Mouse (Mus musculus) neutrophil, adult 59 days (primary cell): ENCODE measurements around the gene Ccdc187. TPM values are rescaled to one million over a fixed set of nuclear protein-coding genes. Genes with fewer than 3 reads are reported as not detected.

Experiments used
- total RNA-seq, 2 experiments: library from RNA; stranded (reverse); gene quantifications; 1 replicate in 1 of 2; 2 replicates in 1 of 2; pipeline ENCODE4 v1.2.4; 2023

Gene Ccdc187
- total RNA-seq, result not detected

GRCm38 (mm10) chr2:26294457-26294856 is at the start of gene Ccdc187:
Ccdc187 (minus strand) TSS chr2:26294557.

DNA sequence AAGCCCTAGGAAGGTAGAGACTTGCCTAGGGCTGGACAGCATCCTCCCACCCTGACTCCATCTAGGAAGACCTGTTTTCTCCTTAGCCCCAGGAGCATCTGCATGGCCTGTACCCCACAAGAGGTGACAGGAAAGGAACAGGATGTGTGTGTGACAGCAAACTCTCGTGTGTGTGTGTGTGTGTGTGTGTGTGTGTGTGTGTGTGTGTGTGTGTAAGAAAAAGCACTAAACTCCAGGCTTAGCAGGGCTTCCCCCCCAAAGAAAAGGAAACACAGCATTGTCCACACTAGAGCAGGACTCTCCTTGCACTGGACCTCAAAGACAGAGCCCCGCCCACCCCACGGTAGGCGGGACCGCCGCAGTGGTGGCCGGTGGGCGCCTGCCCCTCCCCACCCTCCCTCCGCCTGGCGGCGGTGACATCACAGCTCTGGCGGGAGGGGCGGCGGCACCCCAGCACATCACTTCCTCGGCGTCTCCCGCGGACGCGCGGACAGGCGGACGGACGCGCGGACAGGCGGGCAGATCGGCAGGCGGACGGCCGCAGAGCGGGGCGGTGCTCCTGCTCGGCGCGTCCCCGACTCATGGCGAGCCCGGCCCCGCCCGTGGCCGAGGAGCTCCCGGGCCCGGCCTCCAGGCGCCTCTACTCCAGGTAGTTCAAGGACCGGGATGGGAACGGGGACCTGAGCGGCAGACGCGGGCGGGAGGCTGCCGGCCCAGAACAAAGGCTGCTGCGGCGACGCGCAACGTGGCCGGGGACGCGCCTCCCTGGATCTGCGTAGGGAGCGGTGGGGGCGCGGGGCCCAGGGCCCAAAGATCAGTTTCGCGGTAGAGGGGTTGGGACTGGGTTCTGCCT is 20.9 kb upstream of the Ccdc187 start, which contains the start of gene Gpsm1:
Gene Gpsm1, plus strand, starts transcription at position 444 of the 853 bp plus-strand sequence.

DNA sequence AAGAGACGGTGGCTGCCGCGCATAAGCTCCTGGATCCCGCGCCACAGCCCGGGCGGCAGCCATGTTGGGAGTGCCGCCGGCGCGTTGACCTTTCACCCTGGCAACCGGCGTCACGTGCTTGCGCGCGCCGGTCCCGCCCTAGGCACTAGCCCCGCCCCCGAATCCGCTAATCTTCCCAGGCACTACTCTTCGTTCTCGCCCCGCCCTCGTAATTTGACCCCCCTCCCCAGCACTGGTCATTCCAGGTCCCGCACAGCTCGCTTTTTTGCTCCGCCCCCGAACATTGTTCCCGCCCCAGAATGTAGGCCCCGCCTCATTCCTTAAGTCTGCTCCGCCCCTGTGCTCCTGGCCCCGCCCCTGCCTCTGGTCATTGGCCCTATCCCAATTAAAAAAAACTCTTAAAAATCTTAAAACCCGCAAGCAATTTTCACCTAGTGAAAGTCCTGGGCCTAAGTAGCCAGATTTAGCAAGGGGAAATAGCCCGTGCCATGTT is 57.0 kb downstream of the Ccdc187 start, which contains the start of gene Qsox2:
Gene Qsox2, minus strand, starts transcription at position 236 of the 493 bp plus-strand sequence.

DNA sequence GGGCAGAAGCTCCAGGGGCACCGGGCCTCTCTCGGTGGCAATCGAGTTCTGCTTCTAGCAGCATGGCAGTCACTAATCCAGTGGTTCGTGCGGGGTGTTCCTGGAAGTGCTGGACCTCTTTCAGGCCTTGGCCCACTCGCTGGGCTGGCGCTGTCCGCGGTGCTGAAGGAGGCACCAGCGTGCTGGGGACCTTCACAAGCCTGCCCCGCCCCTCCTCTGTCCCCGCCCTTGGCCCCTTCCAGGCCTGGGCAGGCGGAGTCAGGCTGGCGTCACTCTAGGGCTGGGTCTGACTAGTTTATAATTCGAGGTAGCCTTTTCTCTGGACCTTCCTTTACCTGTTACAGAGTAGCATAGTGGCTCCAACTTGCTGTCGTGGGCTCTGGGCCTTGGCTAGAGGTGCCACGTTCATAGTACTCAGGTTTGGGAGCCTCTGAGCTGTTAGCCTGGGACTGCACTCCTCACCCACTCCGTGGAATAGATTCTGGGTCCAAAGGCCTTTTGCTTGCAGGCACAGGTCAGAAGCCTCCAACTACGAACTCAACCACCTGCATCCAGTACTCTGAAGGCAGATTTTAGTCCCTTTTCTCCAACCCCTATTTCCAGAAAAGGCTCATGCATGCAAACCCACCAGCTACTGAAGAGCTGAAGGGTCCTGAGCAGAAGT is 86.1 kb downstream of the Ccdc187 start, which contains the start of gene Lhx3:
Gene Lhx3, minus strand, starts transcription at position 164 of the 664 bp plus-strand sequence.

Other genes with a start within 250 kb of the Ccdc187 start
- 1 to 10 TPM; 1.8 to 4.0 TPM for gene Nacc2, start 171.3 kb downstream of the Ccdc187 start, total RNA-seq
- gene Lhx3, start 86.3 kb downstream of the Ccdc187 start, total RNA-seq, result not detected
- gene Qsox2, start 57.0 kb downstream of the Ccdc187 start, total RNA-seq, result 1 to 10 TPM; 3.4 to 4.1 TPM
- 10 to 100 TPM; 11.2 to 15.7 TPM for gene Gpsm1, start 21.0 kb upstream of the Ccdc187 start, total RNA-seq
- gene Dnlz, start 57.6 kb upstream of the Ccdc187 start, total RNA-seq, result 1 to 10 TPM; 4.3 to 6.1 TPM
- gene Card9, start 66.4 kb upstream of the Ccdc187 start, total RNA-seq, result 100 to 1,000 TPM; 164 to 201 TPM
- 10 to 100 TPM; 17.2 to 17.3 TPM for gene Snapc4, start 86.1 kb upstream of the Ccdc187 start, total RNA-seq
- 100 to 1,000 TPM in 1 of 2 experiments, 10 to 100 TPM in 1; 96.3 to 106 TPM for gene Entr1, start 94.8 kb upstream of the Ccdc187 start, total RNA-seq
- gene Pmpca, start 94.8 kb upstream of the Ccdc187 start, total RNA-seq, result 10 to 100 TPM; 53.7 to 55.0 TPM
- 10 to 100 TPM; 18.7 to 18.9 TPM for gene Inpp5e, start 114.6 kb upstream of the Ccdc187 start, total RNA-seq
- 10 to 100 TPM; 50.4 to 53.5 TPM for gene Sec16a, start 150.7 kb upstream of the Ccdc187 start, total RNA-seq
- gene Notch1, start 222.1 kb upstream of the Ccdc187 start, total RNA-seq, result 100 to 1,000 TPM; 180 to 243 TPM